Mouse (Mus musculus): ENCODE results near the gene Stat5a. TPM values are rescaled to one million over a fixed set of nuclear protein-coding genes. Genes with fewer than 3 reads are reported as not detected.

Stat5a gene
- polyA plus RNA-seq, 1 experiment from 2014 or later: 0.69 TPM

DNA sequence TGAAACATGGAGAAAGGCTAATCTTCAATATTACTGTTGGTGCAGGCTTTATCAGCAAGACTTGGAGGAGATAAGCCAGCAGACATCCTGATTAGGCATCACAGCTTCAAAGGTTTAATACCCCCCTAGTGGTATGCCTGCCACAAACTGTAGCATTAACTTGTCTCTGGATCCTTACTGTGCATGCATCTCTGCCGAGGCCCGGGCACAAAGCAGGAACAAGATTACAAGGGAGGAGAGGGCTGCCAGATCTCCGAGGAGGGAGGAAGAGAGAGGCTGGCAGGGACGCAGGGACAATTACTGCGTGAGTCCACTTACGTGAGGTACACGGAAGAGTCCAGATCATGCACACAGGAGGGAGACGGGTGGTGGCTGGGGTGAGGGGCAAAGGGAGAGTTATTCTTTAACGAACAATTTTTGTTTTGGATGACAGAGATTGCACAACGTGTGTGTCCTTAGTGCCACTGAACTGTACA is 30.4 kb upstream of the Stat5a start:
- H3K9me3 ChIP-seq (replicated peaks; ENCODE audit: control insufficient read depth, low read length): no peaks in the 10 kb centered on the region
- no peaks in the 10 kb centered on the region for H3K4me1 ChIP-seq (ENCODE audit: control insufficient read depth, insufficient read depth, low read length)
- WGBS: 43% methylated on average over 10 of the region's 10 CpGs
- H3K9ac ChIP-seq (ENCODE audit: low read length): no peak overlapping the region
- H3K27ac ChIP-seq (ENCODE audit: low read depth, low read length): no peak overlapping the region
- H3K27me3 ChIP-seq (replicated peaks; ENCODE audit: control insufficient read depth, insufficient read depth, low read length): no peaks in the 10 kb centered on the region
- H3K4me2 ChIP-seq (ENCODE audit: low read length): no peak overlapping the region
- H3K4me3 ChIP-seq (ENCODE audit: low read depth, low read length): no peak overlapping the region
- H3K36me3 ChIP-seq (ENCODE audit: control insufficient read depth, insufficient read depth, low read length): no peaks in the 10 kb centered on the region
- DNase-seq (ENCODE audit: low spot score): peak; percentile 39
- no peak for ATAC-seq

GRCm38 (mm10) chr11:100829691-100830090 is 29.5 kb upstream of the Stat5a start:
- H3K27me3 ChIP-seq (replicated peaks; ENCODE audit: control insufficient read depth, insufficient read depth, low read length): no peaks in the 10 kb centered on the region
- WGBS: 61% methylated on average over 12 of the region's 12 CpGs
- H3K4me2 ChIP-seq (ENCODE audit: low read length): no peak overlapping the region
- ATAC-seq (no peak), DNase-seq (ENCODE audit: low spot score) (no peak)
- no peak overlapping the region for H3K9ac ChIP-seq (ENCODE audit: low read length)
- no peaks in the 10 kb centered on the region for H3K9me3 ChIP-seq (replicated peaks; ENCODE audit: control insufficient read depth, low read length)
- no peak overlapping the region for H3K4me3 ChIP-seq (ENCODE audit: low read depth, low read length)
- H3K4me1 ChIP-seq (ENCODE audit: control insufficient read depth, insufficient read depth, low read length): no peaks in the 10 kb centered on the region
- H3K36me3 ChIP-seq (ENCODE audit: control insufficient read depth, insufficient read depth, low read length): no peaks in the 10 kb centered on the region
- H3K27ac ChIP-seq (ENCODE audit: low read depth, low read length): no peak overlapping the region

DNA sequence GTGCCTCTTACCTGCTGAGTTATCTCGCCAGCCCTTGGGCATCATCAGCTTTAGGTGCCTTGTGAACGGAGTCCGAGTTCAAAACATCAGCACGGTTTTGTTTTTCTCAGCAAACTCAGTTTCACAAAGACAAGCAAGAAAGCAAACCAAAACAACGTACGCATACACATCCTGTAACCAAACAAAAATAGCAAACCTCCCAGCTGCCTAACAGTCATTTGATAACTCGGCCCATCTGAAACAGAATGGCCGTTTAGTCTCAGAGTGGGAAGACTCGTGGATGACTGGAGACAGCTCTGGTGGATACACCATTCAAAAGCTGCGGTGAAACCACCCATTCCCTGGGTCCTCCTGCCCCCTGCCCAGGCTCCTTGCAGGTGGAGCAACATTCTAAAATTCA is 27.8 kb upstream of the Stat5a start:
- Histone ChIP-seq H3K27me3 (replicated peaks; ENCODE audit: control insufficient read depth, insufficient read depth, low read length) (no peaks in the 10 kb centered on the region), H3K27ac (ENCODE audit: low read depth, low read length) (no peak overlapping the region), H3K4me1 (ENCODE audit: control insufficient read depth, insufficient read depth, low read length) (no peaks in the 10 kb centered on the region), H3K9ac (ENCODE audit: low read length) (no peak overlapping the region), H3K4me2 (ENCODE audit: low read length) (no peak overlapping the region), H3K9me3 (replicated peaks; ENCODE audit: control insufficient read depth, low read length) (no peaks in the 10 kb centered on the region), H3K4me3 (ENCODE audit: low read depth, low read length) (no peak overlapping the region), H3K36me3 (ENCODE audit: control insufficient read depth, insufficient read depth, low read length) (no peaks in the 10 kb centered on the region)
- WGBS: 86% methylated on average over 10 of the region's 10 CpGs
- no peak for DNase-seq (ENCODE audit: low spot score)
- ATAC-seq: no peak

GRCm38 (mm10) chr11:100833466-100833865 is 25.7 kb upstream of the Stat5a start:
- 73% methylated on average over 7 of the region's 7 CpGs for WGBS
- H3K27me3 ChIP-seq (replicated peaks; ENCODE audit: control insufficient read depth, insufficient read depth, low read length): no peaks in the 10 kb centered on the region
- DNase-seq (ENCODE audit: low spot score): no peak

GRCm38 (mm10) chr11:100836923-100837702 is 22.0 kb upstream of the Stat5a start:
- WGBS: 78% methylated on average over 9 of the region's 9 CpGs
- H3K27ac ChIP-seq (ENCODE audit: low read depth, low read length): no peak overlapping the region

More at GRCm38 (mm10) chr11:100833466-100833865, 25.7 kb upstream of the Stat5a start:
- Histone ChIP-seq H3K9ac (ENCODE audit: low read length) (no peak overlapping the region), H3K27ac (ENCODE audit: low read depth, low read length) (no peak overlapping the region), H3K4me1 (ENCODE audit: control insufficient read depth, insufficient read depth, low read length) (no peaks in the 10 kb centered on the region), H3K36me3 (ENCODE audit: control insufficient read depth, insufficient read depth, low read length) (no peaks in the 10 kb centered on the region), H3K4me2 (ENCODE audit: low read length) (no peak overlapping the region), H3K9me3 (replicated peaks; ENCODE audit: control insufficient read depth, low read length) (no peaks in the 10 kb centered on the region), H3K4me3 (ENCODE audit: low read depth, low read length) (no peak overlapping the region)
- ATAC-seq: no peak

DNA sequence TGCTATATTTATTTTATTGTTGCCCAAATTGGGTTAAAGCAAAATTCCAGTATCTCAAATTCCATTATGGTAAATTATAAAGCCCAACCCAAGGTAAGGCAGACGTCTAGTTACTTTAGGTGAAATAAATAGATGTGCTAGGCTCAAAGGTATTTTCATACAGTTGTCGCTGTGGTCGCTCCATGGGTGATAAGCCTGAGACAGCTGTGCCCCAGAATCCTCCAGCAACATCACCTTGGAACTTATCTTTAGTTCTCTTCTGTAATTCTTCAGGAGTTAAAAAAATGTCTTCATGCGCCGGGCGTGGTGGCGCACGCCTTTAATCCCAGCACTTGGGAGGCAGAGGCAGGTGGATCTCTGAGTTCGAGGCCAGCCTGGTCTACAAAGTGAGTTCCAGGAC is 20.3 kb upstream of the Stat5a start:
- H3K36me3 ChIP-seq (ENCODE audit: control insufficient read depth, insufficient read depth, low read length): no peaks in the 10 kb centered on the region
- H3K9ac ChIP-seq (ENCODE audit: low read length): no peak overlapping the region
- H3K27me3 ChIP-seq (replicated peaks; ENCODE audit: control insufficient read depth, insufficient read depth, low read length): no peaks in the 10 kb centered on the region
- WGBS: 95% methylated on average over 9 of the region's 9 CpGs
- ATAC-seq: no peak
- no peak overlapping the region for H3K4me2 ChIP-seq (ENCODE audit: low read length)
- H3K27ac ChIP-seq (ENCODE audit: low read depth, low read length): no peak overlapping the region
- H3K9me3 ChIP-seq (replicated peaks; ENCODE audit: control insufficient read depth, low read length): no peaks in the 10 kb centered on the region
- H3K4me3 ChIP-seq (ENCODE audit: low read depth, low read length): no peak overlapping the region
- no peak for DNase-seq (ENCODE audit: low spot score)
- no peaks in the 10 kb centered on the region for H3K4me1 ChIP-seq (ENCODE audit: control insufficient read depth, insufficient read depth, low read length)

More at GRCm38 (mm10) chr11:100836923-100837702, 22.0 kb upstream of the Stat5a start:
- ATAC-seq (no peak), DNase-seq (ENCODE audit: low spot score) (no peak)
- Histone ChIP-seq H3K9me3 (replicated peaks; ENCODE audit: control insufficient read depth, low read length) (no peaks in the 10 kb centered on the region), H3K4me1 (ENCODE audit: control insufficient read depth, insufficient read depth, low read length) (no peaks in the 10 kb centered on the region), H3K36me3 (ENCODE audit: control insufficient read depth, insufficient read depth, low read length) (no peaks in the 10 kb centered on the region), H3K4me3 (ENCODE audit: low read depth, low read length) (no peak overlapping the region), H3K27me3 (replicated peaks; ENCODE audit: control insufficient read depth, insufficient read depth, low read length) (no peaks in the 10 kb centered on the region), H3K9ac (ENCODE audit: low read length) (no peak overlapping the region), H3K4me2 (ENCODE audit: low read length) (no peak overlapping the region)

- Histone ChIP-seq H3K4me3 (ENCODE audit: low read depth, low read length) (no peak overlapping the region), H3K27me3 (replicated peaks; ENCODE audit: control insufficient read depth, insufficient read depth, low read length) (no peaks in the 10 kb centered on the region), H3K36me3 (ENCODE audit: control insufficient read depth, insufficient read depth, low read length) (no peaks in the 10 kb centered on the region), H3K4me1 (ENCODE audit: control insufficient read depth, insufficient read depth, low read length) (no peaks in the 10 kb centered on the region), H3K27ac (ENCODE audit: low read depth, low read length) (no peak overlapping the region), H3K4me2 (ENCODE audit: low read length) (no peak overlapping the region), H3K9me3 (replicated peaks; ENCODE audit: control insufficient read depth, low read length) (no peaks in the 10 kb centered on the region), H3K9ac (ENCODE audit: low read length) (no peak overlapping the region)
- ATAC-seq: no peak
- no peak for DNase-seq (ENCODE audit: low spot score)
- 88% methylated on average over 8 of the region's 8 CpGs for WGBS
These were observed 19.6 kb upstream of the Stat5a start for GRCm38 (mm10) chr11:100839523-100839922.

DNA sequence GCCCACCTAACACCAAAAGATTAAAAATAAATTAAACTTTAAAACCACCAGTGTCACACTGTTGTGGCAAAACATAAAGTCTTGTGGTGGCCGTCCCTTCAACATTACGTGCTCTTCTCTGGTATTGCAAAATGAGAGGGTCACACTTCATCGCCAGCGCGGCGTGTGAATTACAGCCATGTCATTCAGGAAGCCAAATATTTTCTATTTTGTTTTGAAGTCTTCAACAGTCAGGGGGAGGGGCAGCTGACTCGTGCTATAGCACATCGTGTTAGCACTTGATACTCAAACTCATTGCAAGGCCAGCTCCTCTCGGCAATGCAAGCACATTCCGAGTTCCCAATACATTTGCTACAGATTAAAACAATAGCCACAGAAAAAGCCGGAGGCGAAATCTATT is 18.3 kb upstream of the Stat5a start:
- Histone ChIP-seq H3K27ac (ENCODE audit: low read depth, low read length) (no peak overlapping the region), H3K4me3 (ENCODE audit: low read depth, low read length) (no peak overlapping the region), H3K9ac (ENCODE audit: low read length) (no peak overlapping the region), H3K4me1 (ENCODE audit: control insufficient read depth, insufficient read depth, low read length) (no peaks in the 10 kb centered on the region), H3K9me3 (replicated peaks; ENCODE audit: control insufficient read depth, low read length) (no peaks in the 10 kb centered on the region), H3K27me3 (replicated peaks; ENCODE audit: control insufficient read depth, insufficient read depth, low read length) (no peaks in the 10 kb centered on the region), H3K36me3 (ENCODE audit: control insufficient read depth, insufficient read depth, low read length) (no peaks in the 10 kb centered on the region), H3K4me2 (ENCODE audit: low read length) (no peak overlapping the region)
- WGBS: 83% methylated on average over 12 of the region's 12 CpGs
- ATAC-seq (no peak), DNase-seq (ENCODE audit: low spot score) (no peak)

DNA sequence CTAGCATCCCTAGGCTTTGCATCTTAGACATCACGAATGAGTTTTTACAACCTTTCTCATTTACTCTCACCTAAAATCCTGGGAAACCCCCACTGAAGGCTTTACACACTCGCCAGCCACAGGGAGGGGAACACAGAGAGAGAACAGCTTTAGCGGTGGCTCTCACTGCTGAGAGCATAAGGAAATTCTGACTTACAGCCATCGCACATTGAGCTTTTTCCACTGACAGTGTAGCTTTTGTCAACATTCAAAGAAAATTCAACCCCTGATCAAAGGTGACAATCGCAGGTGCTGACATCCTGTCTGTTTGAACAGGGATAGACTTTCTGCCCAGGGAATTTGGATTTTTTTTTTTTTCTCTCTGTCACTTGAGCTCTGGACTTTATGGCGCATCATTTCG is 17.1 kb upstream of the Stat5a start:
- 86% methylated on average over 7 of the region's 7 CpGs for WGBS
- DNase-seq (ENCODE audit: low spot score): no peak

More for the DNA sequence above, 17.1 kb upstream of the Stat5a start:
- Histone ChIP-seq H3K27me3 (replicated peaks; ENCODE audit: control insufficient read depth, insufficient read depth, low read length) (no peaks in the 10 kb centered on the region), H3K4me2 (ENCODE audit: low read length) (no peak overlapping the region), H3K36me3 (ENCODE audit: control insufficient read depth, insufficient read depth, low read length) (no peaks in the 10 kb centered on the region), H3K9me3 (replicated peaks; ENCODE audit: control insufficient read depth, low read length) (no peaks in the 10 kb centered on the region), H3K4me1 (ENCODE audit: control insufficient read depth, insufficient read depth, low read length) (no peaks in the 10 kb centered on the region), H3K9ac (ENCODE audit: low read length) (no peak overlapping the region), H3K4me3 (ENCODE audit: low read depth, low read length) (no peak overlapping the region), H3K27ac (ENCODE audit: low read depth, low read length) (no peak overlapping the region)
- ATAC-seq: no peak
